Mouse (Mus musculus): ENCODE results near the gene Lig1.

The Lig1 gene

GRCm38 (mm10) chr7:13310493-13311199, 33.6 kb downstream of the Lig1 start:
- DNase-seq (ENCODE audit: low spot score in 2 of 2) = no peak

- DNase-seq (ENCODE audit: low spot score in 2 of 2) = no peak
Observed at GRCm38 (mm10) chr7:13311401-13311800, 34.3 kb downstream of the Lig1 start.

- DNase-seq (ENCODE audit: low spot score in 2 of 2) = no peak
Observed at GRCm38 (mm10) chr7:13314095-13314597, 37.1 kb downstream of the Lig1 start.

GRCm38 (mm10) chr7:13321424-13321823, 44.3 kb downstream of the Lig1 start:
- no peak for DNase-seq (ENCODE audit: low spot score in 2 of 2)

- no peak for DNase-seq (ENCODE audit: low spot score in 2 of 2)
Observed at GRCm38 (mm10) chr7:13324316-13324715, 47.2 kb downstream of the Lig1 start, which contains the start of gene Pla2g4c. TSS of gene Pla2g4c (plus strand) at chr7:13324655.

- DNase-seq (ENCODE audit: low spot score in 2 of 2) = no peak
Observed at GRCm38 (mm10) chr7:13330575-13330974, 53.5 kb downstream of the Lig1 start.

GRCm38 (mm10) chr7:13355943-13356342, 78.9 kb downstream of the Lig1 start:
- DNase-seq (ENCODE audit: low spot score in 2 of 2) = no peak

Measured in urinary bladder, adult 18-20 months (tissue).